Mouse (Mus musculus) naive thymus-derived CD4-positive, alpha-beta T cell, adult 2 months (primary cell): ENCODE measurements around the gene Tnfaip8l1.

Source experiments
- DNase-seq: peaks from one replicate; pipeline ENCODE4 v3.0.0-alpha.2; 2011; ENCODE audit warnings: low read depth

Gene Tnfaip8l1

GRCm38 (mm10) chr17:56175416-56175815 lies 13.1 kb downstream of the Tnfaip8l1 start:
- no peak for DNase-seq

- DNase-seq, result peak; percentile 33
Observed at GRCm38 (mm10) chr17:56182975-56183657, 20.8 kb downstream of the Tnfaip8l1 start.

GRCm38 (mm10) chr17:56183658-56184103 lies 21.4 kb downstream of the Tnfaip8l1 start, which contains the start of gene Mydgf:
TSS of gene Mydgf (minus strand) at chr17:56183920.
- DNase-seq, result peak; percentile 95

- no peak for DNase-seq
Observed at GRCm38 (mm10) chr17:56185281-56186141, 23.2 kb downstream of the Tnfaip8l1 start.

- DNase-seq, result no peak
Observed at GRCm38 (mm10) chr17:56191266-56191665, 29.0 kb downstream of the Tnfaip8l1 start.

- DNase-seq, result no peak
Observed at GRCm38 (mm10) chr17:56194357-56194756, 32.1 kb downstream of the Tnfaip8l1 start.

- no peak for DNase-seq
Observed at GRCm38 (mm10) chr17:56194765-56195164, 32.5 kb downstream of the Tnfaip8l1 start.

GRCm38 (mm10) chr17:56196860-56197259 lies 34.6 kb downstream of the Tnfaip8l1 start:
- peak; percentile 53 for DNase-seq

GRCm38 (mm10) chr17:56200586-56200985 lies 38.3 kb downstream of the Tnfaip8l1 start:
- DNase-seq, result peak; percentile 53

- DNase-seq, result no peak
Observed at GRCm38 (mm10) chr17:56201642-56202041, 39.4 kb downstream of the Tnfaip8l1 start.

GRCm38 (mm10) chr17:56202476-56202875 lies 40.2 kb downstream of the Tnfaip8l1 start:
- no peak for DNase-seq

- no peak for DNase-seq
Observed at GRCm38 (mm10) chr17:56203729-56204128, 41.5 kb downstream of the Tnfaip8l1 start.

- DNase-seq, result no peak
Observed at GRCm38 (mm10) chr17:56206276-56206884, 44.1 kb downstream of the Tnfaip8l1 start.

- DNase-seq, result no peak
Observed at GRCm38 (mm10) chr17:56206986-56207674, 44.9 kb downstream of the Tnfaip8l1 start.

- DNase-seq, result no peak
Observed at GRCm38 (mm10) chr17:56207963-56208530, 45.8 kb downstream of the Tnfaip8l1 start.

GRCm38 (mm10) chr17:56208821-56209220 lies 46.5 kb downstream of the Tnfaip8l1 start:
- no peak for DNase-seq

- no peak for DNase-seq
Observed at GRCm38 (mm10) chr17:56211090-56211489, 48.8 kb downstream of the Tnfaip8l1 start.

- no peak for DNase-seq
Observed at GRCm38 (mm10) chr17:56212676-56213075, 50.4 kb downstream of the Tnfaip8l1 start.

- DNase-seq, result no peak
Observed at GRCm38 (mm10) chr17:56214229-56214628, 52.0 kb downstream of the Tnfaip8l1 start.

GRCm38 (mm10) chr17:56217670-56218069 lies 55.4 kb downstream of the Tnfaip8l1 start:
- no peak for DNase-seq

GRCm38 (mm10) chr17:56218377-56219191 lies 56.3 kb downstream of the Tnfaip8l1 start, which contains the start of gene Dpp9:
TSS of gene Dpp9 (minus strand) at chr17:56218905.
- DNase-seq, result peak; percentile 90
